Mouse (Mus musculus) naive thymus-derived CD4-positive, alpha-beta T cell, adult 2 months (primary cell): ENCODE measurements around the gene Dusp22.

Experiments used
- DNase-seq: peaks from one replicate; pipeline ENCODE4 v3.0.0-alpha.2; 2011; ENCODE audit warnings: low read depth

Dusp22 gene

DNA sequence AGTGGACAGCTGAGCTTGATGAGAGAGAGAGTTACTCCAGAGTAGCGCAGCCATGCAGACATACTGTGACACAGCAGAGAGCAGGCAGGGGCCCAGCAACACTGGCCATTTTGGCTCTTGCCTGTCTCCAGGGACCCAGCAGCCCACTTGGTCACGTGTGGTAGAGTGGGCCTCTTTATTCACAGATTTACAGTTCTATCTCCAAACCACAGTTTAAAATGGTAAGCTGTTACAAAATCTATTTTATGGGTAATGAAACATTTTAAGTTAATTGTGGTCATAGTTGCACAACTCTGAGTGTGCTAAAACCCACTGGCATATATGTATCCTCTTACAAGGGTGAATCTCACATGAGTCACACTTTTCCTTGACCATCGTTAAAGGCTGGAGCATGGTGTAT, 9.5 kb downstream of the Dusp22 start:
- no peak for DNase-seq

DNA sequence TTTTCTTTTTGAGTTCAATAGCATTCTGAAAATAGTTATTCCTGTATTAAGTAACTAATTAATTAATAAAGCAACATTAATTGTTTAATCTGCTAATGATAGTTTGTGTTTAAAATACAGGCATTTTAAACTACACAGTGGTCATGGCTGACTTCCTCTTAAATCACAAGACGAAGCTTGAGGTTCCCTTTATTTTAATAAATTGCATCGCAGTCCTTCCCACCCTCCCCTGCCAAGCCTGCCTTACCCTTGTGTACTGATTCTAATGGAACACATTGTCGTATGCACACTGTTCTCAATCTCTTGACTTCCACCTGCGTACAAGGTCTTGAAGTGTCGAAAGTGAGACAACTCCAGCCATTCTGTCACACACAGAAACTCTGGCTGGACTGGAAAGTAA, 14.1 kb downstream of the Dusp22 start:
- DNase-seq: no peak

DNA sequence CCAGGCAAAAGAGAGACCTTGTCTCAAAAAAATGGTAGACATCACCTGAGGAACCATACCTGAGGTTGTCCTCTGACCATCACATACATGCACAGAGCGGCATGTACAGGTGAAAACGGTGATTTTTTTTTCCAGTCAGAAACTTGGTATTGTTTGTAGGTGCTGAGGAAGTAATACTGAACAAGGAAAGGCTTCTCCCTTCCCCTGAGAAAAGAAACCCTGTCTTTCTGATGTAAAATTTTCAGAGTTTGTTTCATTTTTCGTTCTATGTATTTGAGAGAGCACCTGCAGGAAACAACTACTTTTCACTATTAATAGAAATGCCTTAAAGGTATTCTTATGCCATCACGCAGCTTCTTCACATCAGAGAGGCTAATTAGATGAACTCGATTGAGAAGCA, 19.0 kb downstream of the Dusp22 start:
- DNase-seq: no peak

DNA sequence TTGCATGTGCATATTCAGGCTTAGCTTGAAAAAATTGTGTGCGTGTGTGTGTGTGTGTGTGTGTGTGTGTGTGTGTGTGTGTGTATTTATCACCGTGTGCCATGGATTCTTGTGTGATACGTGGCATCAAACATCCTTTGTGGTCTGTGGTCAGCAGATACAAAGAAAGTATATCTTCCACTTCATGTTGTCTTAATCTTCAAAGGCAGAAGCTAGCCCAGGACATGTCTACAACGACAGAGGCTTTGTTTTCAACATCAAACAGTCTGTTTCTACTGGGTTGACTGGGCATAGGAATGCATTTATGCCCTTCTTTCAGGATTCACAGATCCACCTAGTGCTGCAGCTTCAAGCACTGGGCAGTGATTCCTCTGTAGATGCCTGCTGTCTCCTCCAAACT, 22.1 kb downstream of the Dusp22 start:
- peak; percentile 82 for DNase-seq

DNA sequence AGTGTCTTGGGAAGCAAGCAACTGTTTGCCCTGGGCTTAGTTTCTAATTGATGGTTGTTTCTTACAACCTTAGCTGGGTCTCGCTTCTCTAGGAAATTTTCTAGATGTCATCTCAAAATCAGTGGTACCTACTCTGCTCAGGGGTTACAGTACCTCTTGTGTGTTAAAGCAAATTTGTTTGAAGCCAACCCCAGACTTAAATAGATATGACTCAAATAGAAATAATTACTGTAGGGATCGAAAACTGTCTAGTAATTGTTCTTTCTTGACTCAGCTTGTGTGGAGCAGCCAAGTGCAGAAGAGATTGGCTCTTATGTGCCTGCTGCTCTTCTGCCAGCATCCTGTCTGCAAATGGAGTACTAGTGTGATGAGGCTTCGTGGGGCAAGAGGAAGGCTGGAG, 22.5 kb downstream of the Dusp22 start:
- DNase-seq: peak; percentile 27

DNA sequence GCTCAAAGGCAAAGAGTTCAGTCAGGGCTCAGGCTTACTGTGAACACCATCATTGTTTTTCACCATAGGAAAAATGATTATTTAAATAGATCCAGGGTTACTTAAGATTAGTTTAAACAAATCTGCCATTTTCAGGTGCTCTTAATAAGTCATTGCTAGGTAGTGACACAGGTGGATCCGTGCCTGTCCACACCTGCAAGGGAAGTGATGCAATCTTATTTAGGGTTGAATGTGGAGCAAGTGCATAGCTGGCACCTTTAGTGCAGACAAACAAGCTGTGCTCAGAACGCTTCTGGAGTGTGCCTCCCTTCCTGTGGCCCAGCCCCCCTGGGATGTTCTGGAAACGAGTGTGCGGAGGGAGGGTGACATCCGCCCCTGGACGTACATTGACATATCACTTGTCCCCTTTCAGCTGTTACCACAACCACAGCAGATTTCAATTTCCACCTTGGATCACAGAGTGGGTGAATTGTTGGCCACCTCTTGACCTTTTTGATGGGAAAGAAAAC, 24.9 kb downstream of the Dusp22 start:
- DNase-seq: no peak

DNA sequence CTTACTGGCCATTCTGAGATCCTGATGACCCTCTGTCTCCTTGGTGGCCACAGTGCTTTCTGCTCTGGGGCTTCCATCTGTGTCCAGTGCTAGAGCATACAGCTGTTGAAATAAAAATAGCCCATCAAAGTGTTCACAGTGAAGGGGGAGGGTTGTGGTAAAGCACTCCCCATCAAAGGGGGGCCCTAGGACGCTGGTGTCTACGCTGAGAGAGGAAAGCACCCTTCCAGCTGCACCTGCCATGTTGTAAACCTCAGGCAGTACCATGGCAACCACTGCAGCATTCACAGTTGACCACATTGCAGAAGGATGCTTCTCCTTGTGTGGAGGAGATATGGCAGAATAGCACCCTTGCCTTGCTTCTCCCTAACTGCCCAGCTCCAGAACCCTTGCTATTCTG, 26.2 kb downstream of the Dusp22 start:
- DNase-seq: no peak

DNA sequence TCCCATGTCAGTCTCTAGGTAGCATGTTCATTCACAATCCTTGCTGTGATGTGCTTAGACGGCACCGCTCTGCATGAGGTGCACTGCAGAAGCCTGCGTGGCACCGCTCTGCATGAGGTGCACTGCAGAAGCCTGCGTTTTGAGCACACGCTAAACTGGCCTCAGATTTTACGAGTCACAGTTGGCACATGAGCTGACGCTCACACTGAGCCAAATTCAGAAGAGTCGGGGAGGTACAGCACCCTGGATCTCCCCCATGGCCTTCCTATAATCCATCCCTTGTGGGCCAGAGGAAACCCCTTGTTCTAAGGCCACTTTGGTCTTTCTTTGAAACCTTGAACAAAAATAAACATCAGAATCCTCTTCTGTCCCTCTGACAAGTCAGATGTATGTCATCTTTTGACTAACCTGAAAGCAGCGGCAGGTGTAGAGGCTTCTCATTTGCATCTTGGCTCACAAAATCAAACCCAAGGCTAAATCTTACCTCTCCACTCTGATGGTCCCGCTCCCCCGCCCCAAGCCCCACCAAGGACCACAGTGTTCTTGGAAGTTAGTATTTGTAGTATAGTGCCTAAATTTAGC, 28.3 kb downstream of the Dusp22 start:
- DNase-seq: no peak

DNA sequence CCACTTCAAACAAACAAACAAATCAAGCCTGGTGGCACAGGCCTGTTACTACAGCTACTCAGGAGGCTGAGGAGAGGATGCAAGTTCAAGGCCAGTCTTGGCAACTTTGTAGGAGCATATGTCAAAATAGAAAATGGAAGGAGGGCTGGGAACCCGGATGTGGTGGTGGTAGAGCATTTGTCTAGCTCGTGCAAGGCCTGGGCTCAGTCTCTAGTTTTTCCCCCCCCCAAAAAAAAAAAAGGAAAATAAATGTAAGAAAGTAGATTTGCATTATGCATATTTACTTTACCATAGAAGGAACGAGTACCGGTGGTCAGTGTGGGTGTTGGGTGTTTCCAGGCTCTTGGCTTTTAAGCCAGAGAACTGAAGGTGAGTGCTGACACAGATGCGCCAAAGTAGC, 29.7 kb downstream of the Dusp22 start:
- DNase-seq: no peak

DNA sequence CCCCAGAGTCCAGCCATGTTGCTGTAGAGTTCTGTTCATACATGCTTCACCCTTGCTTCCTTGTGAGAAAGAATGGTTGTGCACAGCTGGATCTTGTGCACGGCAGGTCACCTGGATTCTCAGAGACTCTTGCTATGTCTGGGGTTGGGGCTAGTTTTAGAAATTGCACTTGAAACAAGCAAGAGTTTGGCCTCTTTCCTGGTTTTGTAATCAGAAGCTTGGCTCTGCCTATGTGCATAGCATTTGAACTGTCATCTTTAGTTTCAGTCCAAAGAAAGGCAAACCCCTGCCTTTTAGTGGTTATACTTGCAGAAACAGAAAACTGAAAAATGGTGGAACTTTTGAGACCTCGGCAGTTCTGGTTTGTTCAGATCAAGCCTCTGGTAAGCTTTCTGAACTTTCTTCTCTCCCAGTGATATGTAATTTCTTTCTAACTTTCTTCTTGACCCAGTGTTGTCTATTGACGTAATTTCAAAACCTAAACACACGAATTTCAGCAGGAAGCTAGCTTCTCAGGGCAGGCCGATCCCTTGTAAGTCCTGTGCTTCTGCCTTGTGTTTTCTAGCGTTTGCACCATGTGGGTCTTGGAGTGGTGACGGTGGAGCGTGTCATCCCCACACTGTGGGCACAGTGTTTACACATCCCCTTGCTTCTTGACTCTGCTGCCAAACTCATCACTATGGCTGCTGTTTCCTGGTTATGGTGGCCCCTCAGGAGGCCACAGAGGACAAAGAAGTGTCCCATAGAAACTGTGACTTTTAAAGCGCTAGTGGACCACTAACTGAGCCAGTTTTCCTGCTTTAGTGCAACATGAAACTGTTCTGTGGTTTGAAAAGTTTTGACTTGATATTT, 31.9 kb downstream of the Dusp22 start:
- no peak for DNase-seq

DNA sequence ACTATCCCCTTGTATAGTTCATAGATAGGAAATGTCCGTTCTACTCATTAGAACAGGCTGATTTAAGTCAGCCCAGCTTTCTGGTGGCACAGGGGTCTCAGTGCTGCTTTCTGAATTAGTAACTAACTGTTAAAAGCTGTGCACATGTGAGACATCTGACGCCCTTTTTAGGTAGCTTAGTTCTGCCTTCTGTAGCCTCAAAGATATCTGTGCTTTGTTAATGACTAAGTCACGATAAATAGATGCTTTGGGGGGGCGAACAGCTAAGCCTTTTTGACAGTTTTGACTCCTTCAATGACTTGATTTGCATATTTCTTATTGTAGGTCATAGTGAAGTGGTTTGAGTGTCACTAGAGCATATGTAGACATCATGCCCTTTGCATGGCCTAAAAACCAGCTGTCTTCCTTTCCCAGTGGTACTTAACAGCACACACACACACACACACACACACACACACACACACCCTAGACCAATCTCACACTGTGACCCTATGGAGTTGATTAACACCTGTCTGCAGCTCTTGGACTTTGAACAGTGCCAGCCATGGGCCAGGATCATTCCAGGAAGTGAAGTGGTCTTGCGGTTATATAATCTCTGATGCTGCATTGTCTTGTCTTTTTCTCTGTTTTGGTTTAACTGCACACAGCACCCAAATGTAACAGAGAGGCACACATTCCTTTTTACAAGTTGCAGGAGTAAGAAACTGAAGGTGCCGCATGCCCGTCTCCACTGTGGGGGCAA, 33.0 kb downstream of the Dusp22 start:
- no peak for DNase-seq

DNA sequence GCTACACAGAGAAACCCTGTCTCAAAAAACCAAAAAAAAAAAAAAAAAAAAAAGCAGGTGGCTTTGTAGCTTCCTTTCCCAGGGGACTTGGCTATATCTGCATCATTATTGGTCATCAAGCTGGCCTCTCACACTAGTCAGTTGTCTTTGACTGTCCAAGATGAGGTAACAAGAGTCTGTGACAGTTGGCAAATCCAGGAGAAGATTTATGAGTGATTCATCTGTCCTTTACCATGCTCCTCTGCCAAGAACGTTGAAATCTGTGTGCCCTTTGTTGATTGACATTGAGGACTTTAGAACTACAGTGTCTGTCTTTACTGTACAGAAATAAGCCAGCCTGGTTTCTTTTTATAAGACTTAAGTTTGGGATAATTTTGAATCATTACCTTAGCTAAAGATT, 35.4 kb downstream of the Dusp22 start:
- no peak for DNase-seq

DNA sequence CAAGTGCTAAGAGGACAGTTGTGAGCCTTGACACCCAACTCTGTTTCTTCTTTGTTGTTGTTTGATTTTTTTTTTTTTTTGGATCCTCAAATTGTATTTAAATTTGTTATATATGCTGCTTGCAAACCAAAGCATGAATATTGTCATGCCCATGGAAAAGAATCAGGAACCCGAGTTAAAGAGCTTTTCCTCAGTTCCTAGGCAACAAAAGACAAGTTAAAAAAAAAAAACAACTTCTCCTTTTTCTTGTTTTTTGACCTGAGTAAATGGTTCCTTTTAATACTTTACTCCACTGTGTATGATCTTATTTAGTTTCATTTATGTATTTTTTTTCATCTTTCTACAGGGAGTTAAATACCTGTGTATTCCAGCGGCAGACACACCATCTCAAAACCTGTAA, 36.1 kb downstream of the Dusp22 start:
- DNase-seq: no peak

DNA sequence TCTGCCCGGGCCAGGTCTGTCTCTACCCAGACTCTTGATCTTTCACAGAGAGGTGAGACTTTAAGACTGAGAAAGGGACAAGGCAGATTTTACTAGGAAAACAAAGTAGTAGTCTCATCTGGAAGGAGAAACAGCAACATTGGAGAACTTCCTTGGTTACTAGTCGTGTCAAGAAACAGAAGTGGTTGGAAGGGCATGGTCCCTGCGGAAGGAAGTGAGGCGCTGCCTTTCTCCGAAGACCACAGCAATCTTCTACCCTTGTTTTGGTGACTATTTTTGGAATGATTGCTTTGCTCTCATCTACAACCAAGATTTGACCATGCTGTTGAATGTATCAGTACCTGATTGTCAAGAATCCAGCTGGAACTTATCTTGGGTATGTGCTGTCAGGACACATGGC, 38.1 kb downstream of the Dusp22 start:
- DNase-seq: no peak

DNA sequence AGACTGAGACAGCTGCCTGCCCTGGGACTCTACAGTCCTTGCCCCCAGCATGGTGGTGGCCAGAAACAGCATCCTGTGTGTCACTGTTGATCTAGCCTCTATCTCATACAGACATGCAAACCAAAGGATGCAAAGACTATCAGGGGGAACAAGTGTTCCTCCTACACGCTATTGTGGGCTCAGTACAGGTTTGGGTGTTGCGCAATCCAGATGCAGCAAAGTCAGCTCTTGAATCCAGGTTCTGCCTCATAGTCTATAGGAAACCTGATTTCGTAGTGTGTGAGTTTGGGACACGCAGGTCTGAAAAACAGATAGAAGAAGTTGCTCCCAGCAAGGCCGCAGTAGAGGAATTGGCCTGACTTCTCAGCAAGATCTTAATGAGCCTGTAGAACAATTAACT, 42.9 kb downstream of the Dusp22 start:
- DNase-seq: no peak

DNA sequence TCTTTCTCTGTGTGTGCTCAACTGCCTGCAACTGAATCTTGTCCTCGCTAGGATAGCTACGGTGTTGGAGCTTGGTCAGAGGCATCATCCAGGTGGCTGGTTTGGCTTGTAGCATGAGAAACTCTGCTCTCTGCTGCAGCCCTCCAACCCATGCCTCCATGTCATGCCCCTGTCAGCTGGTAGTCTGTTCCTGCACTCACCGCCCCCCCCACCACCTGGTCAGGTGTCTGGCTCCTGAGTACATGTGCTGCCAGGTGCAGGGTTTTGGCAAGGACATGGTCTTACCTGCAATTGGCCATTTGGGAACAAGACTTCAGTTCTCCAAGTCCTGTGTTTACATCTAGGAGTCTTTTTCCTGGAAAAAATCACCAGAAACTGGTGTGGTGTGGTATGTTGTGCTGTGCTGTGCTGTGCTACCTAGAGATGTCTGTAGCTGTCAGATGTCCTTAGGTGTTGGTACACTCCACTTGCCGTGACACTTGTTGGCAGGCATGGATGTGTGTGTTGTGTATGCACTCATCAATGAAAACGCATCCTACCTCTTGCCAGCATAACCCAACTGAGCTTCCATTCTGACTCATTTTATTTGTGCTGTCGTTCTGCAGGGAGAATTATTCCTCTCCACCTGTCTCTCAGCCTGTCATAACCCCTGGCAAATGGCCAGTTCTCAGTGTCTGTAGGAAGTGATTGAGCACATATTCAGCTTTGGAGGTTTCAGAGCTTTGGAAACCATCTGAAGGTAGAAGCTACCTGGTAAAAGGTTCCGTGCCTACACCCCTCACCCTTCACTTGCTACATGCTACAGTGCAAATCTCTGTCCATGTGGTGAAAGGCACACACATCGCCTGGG, 44.7 kb downstream of the Dusp22 start:
- no peak for DNase-seq

DNA sequence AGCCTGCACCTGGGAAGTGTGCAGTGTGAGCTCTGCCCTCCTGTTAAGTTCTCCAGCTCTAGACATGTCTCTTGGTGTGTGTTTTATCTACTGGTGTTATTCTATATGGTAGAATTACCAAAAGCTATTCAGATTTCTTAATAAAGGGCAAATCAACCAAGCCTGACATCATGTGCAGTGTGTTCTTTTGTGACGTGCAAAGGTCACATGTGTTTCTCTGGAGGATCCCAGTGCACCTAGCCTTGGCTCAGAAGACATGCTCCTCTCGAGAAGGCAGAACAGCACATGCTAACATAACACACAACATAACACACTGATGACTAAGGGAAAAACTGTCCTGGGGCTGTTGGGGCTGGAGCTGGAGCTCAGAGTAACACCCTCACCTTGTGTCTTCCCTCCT, 51.3 kb downstream of the Dusp22 start:
- DNase-seq: no peak

DNA sequence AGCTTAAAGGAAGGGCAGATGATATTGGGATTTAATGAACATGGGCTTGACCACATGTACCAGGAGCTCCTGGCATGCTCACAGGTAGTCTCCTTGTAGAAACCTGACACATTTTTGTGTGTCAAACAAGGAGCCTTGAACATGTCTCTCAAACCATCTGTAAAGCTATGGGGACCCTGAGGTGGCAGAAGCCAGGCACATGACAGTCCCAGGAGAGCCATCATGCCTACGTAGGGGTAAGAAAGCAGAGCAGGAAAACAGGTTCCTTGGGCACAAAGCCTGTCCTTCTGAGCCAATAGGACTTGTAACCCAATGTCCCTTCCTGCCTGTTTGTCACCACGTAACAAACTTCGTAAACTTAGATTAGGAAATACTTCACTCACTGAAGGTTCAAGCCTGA, 51.9 kb downstream of the Dusp22 start:
- no peak for DNase-seq

DNA sequence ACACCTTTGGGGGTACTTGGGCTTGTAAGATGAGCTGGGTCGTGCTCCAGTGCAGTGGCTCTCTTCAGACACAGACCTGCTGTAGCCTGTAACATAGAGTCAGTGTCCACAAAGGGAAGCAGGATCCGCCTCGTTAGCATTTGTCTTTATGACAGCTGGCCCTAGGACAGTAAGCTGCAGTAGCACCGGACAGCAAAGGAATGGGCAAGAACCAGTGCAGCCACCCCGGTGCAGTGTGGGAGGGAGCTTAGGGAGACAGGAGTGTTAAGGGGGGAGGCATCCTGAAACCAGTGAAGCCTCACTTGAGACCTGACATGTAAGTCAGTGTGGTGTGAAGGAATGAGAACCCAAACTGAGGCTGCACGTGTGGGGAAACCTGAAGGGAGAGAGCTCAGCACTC, 52.5 kb downstream of the Dusp22 start:
- DNase-seq: no peak

DNA sequence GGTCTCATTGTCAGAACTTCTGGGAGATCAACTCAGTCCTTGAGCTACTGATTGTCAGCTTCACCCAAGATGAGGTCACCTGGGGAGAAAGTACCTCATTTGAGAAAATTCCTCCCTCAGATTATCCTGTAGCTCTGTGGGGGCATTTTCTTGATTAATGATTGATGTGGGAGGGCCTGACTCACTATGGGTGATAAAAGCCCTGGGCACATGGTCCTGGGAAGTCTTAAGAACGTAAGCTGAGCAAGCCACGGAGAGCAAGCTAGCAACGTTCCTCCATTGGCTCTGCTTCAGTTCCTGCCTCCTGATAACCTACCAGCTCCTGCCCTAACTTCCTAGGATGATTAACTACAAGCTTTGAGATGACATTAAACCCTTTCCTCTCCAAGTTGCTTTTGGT, 53.8 kb downstream of the Dusp22 start:
- DNase-seq: no peak

DNA sequence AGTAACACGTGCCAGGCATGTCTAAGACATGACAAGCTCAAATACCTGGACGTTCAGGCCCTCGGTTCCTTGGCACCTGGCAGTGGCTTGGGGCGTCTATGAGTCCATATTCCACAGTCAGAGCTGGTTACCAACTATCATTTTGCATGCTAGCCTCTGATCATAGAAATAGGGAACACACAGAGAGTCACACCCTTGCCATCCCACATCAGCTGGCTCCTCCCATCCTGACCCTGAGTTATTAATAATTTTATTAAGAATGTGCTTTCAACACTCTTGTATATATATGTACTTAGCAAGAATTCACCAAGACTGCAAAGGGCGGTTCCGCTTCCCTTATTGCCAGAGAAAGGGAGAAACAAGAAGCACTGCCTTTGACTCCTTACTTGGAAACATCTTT, 54.8 kb downstream of the Dusp22 start:
- DNase-seq: no peak

DNA sequence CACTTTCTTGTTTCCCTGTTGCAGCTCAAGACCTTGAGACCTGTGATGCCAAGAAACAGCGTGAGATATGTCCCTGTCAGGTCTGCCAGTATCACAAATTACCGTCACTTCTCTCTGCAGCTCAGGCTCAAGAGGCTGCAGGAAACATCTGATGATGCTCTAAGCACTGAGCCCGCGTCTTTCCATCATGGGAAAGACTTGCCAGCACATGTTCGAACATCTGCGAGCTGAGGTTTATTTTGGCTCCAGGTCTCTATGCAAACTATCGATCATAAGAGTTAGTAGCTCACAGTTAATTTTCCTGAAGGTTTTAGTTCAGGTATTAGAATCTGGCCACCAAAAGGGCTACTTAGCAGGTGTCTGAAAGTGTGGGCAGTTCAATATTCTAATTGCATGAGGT, 55.3 kb downstream of the Dusp22 start:
- DNase-seq: no peak
